Mouse (Mus musculus) B cell, adult 2 months (primary cell): ENCODE results near the gene Tmed4.

Experiments
- DNase-seq, 2 experiments: peaks; one replicate each; pipeline ENCODE4 v3.0.0; 2022

The Tmed4 gene

DNA sequence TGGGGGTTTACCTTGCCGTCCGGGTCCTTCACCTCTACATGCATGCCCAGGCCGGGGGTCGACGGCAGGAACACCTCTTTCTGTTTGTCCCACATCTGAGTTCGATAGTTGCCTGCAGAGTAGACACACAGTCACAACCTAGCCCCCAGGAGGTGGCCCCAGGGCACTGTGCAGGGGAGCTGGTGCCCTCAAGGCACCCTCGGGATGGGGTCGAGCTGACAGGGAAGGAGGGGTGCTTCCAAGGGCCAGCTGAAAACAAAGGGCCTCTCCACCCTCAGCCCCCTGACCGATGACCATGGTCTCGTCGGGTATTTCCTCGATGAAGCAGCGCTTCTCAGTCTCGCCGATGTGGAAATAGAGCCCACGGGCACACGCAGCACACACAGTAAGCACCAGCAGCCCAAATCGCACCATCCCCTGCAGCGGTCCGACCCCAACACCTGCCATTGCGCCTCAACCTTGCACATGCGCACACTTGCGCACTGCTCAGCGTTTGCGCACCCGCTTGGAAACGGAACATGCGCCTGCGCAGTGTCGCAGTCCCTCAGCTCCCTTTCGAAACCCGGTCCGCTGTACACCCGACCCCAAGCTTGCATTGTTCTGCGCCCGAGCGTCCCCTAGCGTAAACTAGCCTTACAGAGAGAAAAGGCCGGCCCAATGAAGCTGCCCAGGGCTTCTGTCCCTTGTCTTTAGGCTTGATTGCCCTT, at the start of gene Tmed4:
Gene Tmed4, minus strand, starts transcription at position 484 of the 707 bp plus-strand sequence.
- DNase-seq: peak; percentile 96

DNA sequence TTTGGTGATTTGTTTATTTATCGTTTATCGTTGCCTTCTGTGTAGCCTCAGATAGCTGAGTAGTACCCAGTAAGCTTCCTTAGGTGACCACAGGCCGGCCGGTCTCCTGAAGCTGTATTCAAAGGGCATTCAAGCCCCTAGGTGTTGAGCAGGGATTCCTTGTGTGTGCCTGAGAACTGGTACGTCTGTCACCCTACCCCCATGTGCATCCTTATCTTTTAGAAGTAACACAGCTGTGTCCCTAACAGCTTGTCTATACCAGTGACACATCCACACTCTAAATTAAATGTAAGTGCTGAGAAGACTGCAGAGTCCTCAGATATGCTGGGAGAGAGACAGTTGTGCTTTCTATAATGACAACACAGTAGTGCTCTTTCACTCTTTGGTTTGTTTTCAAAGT, 48.7 kb upstream of the Tmed4 start:
- no peak for DNase-seq

DNA sequence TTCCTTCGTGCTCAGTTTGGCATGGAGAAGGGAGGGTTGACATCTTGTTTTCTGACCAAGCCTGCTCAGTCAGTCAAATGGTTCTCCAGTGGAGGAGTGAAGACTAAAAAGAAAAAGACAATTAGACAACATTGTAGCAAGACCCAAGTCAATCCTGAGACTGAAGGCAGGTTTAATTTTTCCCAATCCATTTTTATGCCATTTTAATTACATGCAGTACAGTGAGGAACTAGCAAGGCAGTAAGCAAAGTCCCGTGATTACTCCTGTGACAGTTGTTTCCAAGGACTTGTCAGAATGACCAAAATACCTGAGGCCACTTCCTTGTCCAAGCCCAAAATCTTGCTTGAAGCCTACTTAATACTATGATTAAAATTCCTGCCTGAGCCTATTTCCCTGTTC, 47.4 kb upstream of the Tmed4 start:
- no peak for DNase-seq

DNA sequence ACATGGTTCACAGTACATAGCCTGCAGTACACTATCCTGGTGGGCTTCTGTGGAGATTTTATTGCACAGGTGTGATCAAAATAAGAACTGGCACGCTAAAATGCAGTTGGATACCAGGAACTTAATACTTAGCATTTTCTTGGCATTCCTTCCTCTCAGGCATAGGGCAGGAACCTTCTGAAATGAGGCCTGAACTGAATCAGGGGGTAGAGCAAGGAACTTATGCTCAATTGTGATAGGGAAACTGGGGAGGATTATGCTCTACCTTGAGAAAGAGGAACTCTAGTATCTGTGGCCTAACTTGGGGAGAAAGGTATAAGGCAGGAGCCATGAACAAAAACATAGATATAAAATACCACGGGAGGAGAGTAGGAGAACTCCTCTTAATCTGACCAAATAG, 44.7 kb upstream of the Tmed4 start:
- DNase-seq: no peak

DNA sequence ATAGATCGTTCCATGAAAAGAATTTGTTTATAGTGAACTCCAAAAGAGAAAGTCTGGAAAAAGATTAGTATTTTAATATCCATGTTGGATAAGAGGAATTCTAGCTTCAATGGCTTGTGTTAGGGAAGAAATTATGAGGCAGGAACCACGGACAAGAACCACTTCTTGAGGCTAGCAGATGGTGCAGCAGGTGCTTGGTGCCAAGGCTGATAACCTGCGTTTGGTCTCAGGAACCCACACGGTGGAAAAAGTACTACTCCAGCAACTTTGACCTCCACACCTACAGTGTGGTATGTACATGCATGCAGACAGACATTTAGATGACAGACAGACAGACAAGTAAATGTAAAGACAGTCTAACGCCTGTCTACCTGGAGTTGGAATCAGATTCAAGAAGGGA, 43.9 kb upstream of the Tmed4 start:
- no peak for DNase-seq

DNA sequence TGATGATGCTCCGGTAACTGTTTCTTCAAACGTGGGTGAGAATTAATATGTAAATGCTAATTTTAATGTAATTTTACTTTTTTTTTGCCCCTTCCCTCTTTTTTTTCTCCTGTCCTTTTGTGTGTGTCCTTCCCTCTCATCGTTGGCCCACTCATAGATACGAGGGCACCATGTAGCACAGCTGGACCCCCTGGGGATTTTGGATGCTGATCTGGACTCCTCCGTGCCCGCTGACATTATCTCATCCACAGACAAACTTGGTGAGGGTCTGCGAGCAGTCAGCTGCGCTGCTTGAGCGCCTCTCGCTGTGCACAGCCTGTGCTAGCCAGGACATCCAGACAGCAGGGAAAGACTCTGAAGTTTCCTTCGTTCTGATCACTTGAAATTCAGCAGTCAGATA, 42.2 kb upstream of the Tmed4 start:
- no peak for DNase-seq

DNA sequence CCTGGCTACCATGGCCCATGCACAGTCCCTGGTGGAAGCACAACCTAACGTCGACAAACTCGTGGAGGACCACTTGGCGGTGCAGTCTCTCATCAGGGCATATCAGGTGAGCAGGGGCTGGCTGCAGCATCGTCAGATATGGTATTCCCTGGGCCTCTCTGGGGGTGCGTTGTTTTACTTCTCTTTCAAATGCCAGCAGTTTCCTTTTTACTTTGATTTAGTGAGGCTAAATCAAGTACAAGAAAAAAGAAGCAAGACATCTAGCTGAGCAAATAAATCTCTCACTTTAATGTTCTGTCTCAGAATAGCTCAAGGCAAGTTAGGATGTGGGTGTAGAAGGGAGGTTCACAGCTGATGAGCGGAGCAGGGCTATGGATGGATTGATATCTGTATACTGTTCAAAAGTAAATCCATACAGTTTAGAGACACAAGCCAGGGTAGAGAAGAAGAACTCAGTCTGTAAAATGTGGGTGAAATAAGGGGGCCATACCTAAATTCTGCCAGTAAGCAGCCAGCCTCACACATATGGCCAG, 39.3 kb upstream of the Tmed4 start:
- no peak for DNase-seq

DNA sequence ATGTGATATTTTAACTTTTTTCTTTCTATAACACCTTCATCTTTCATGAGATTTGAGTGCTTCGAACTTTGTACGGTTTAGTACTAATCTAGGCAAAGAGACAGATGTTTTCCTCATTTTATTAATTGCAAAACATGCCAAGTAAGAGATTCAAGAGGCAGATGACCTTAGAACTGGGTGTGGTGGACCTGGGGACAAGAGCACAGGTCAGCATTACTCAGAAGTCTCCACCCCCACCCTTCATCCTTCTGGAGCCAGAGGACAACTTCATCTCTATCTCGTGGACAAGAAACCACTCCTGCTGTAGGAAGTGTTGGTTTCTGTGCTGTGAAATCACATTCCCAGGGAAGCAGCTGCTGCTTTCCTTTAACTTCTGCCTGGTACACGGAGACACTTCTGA, 33.5 kb upstream of the Tmed4 start:
- no peak for DNase-seq

DNA sequence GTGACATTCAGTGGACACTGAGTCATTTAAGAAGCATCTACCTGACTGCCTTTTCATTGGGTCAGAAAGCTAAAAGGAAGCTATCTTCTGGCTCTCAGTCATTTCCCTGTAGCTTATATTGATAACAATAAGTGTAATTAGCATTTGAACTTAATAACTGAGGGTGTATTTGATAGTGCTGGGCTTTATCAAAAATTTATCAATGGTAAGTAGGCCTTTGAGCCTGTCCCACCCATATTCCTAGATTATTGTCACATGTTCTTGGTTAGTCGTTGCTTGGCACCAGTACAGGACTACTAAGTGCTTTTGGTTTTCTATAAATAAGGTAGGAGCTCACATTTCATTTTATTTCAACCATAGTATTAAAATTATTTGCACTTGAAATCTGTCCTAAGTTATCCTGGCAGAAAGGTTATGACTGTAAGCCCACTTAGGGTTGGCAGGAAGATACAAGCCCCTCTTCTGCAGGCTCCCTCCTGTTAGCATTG, 31.3 kb upstream of the Tmed4 start:
- DNase-seq: no peak

DNA sequence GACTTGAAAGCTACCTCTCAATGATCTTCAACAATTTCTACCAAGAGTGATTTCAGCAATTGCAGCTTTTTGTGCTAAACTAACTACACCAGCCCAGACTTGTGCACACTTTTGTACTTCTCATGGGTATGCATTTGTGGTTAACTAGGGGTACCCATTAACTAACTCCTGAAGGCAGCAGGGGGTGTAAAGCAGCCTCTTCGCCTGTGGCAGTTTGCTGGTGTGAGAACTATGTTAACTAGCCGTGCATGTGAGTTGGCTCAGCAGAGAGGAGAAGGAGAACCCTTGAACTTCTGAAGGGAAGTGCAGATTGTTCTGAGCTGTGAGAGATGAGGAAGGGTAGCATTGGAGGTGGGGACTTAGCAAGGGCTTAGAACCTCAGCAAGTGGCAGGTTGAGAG, 28.1 kb upstream of the Tmed4 start:
- DNase-seq: no peak

DNA sequence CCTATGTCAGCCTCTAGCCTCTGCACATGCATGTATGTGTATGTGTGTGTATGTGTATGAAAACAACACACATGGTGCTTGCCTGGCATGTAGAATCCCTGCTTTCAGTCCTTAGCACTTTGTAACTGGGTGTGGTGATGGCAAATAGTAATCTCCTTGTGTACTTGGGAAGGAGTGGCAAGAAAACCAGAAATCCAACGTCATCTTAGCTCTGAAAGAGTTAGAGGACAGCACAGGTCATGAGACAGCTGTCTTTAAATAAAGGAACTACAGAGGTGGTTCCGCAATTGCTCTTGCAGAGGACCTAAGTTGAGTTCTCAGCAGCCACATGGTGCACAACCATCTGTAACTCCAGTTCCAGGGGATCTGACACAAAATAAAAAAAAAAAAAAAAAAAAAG, 24.8 kb upstream of the Tmed4 start:
- no peak for DNase-seq

DNA sequence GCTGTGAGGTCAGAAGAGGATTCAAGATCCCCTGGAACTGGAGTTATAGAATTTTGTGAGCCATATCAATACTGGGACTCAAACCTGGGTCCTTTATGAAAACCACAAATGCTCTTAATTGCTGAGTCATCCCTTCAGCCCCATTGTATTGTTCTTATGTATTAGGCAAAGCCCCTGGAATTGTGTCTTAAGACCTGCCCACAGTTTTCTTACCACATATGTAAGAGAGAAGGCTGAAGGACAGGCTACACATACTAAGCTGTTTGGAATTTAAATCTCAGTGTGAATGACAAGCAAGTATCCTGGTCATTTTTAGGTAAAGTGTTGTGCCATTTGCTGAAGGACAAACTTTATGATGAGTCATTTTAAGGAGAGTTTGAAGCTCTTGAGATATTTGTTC, 21.4 kb upstream of the Tmed4 start:
- DNase-seq: no peak

DNA sequence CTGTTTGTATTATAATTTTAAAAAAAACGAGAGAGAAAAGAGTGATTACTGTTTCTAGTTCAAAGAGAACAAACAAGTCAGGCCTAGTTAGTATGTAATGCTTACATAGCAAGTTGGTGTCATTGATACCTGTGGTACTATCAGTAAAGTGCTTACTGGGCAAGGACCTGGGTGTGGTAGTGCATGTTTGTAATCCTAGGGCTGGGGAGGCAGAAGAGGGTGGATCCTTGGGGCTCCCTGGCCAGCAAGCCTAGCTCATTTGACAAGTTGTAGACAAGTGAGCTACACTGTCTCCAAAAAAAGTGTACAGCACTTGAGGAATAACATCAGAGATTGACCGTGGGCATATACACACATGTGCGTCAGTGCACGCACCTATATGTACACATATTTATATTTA, 20.0 kb upstream of the Tmed4 start:
- no peak for DNase-seq

DNA sequence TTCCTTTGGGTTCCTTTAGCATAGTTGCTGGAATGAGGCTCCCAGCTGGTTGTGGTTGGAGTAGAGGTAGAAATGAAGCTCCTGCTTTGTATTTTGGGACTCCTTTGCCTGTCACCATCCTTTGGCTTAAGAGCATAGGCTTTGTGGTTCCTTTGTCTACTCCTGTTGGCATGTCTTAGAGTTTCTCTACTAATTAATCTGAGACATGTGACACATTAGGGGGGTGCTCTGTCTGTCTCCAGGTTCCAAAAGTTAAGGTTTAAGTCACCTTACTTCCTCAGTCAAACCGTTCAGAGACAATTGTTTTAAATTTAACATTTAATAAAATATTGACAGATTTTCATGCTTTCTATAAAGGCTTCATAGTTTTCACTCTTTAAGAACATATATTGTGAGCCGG, 18.9 kb upstream of the Tmed4 start:
- no peak for DNase-seq

DNA sequence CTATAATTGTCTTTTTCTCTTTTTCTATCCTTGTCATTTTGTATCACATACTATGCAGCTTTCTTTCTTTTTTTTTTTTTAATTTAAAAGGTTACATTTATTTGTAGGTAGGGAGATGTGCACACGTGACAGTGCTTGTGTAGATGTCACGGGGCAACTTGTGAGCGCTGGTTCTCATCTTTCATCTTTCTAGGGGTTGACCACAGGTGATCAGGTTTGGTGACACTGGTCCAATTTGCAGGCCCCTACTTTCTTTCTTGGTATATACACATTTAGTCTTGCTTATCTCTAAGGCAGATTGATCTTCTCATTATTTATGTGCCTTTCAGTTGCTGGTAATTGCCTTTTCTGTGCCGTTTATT, 18.3 kb upstream of the Tmed4 start:
- DNase-seq: no peak

DNA sequence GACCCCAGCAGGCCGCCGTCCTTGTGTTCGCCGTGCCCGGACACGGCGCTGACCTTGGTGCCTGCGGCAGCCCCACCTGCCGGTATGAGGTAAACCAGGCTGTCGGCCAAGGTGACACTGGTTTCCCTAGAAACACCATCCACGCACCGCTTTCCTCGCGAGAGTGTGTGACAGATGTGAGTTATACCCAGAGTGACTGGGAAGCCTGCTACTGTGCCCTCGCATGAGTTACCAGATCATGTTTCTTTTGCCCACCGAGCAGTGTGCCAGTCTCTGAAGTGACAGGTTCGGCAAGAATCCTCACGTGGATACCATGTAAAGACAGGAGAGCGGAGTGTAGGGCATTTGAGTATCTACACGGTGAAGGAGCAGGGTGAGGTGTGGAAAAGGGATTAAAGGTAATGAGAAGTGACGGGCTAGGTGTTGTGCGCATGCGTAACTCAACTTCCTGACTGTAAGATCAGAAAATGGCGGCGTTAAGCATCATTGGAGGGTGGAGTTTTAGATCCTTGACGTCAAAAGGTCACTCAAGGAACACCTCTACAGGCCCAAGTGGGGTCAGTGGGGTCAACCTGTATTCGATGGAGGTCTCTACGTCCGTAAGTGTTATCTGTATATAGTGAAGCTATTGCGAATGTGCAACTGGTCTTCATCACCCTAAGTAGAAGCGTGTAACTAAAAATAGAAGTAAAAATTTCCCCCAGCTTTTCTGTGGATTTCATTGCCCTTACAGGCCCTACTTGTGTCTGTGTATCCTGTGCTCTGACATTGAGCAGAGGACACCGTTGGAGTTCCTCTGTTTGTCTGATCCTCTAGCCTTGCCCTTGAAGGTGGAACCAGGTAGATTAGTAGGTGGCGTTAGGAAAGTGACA, 17.7 kb upstream of the Tmed4 start:
- DNase-seq: peak in 1 of 2 experiments; percentile 79

DNA sequence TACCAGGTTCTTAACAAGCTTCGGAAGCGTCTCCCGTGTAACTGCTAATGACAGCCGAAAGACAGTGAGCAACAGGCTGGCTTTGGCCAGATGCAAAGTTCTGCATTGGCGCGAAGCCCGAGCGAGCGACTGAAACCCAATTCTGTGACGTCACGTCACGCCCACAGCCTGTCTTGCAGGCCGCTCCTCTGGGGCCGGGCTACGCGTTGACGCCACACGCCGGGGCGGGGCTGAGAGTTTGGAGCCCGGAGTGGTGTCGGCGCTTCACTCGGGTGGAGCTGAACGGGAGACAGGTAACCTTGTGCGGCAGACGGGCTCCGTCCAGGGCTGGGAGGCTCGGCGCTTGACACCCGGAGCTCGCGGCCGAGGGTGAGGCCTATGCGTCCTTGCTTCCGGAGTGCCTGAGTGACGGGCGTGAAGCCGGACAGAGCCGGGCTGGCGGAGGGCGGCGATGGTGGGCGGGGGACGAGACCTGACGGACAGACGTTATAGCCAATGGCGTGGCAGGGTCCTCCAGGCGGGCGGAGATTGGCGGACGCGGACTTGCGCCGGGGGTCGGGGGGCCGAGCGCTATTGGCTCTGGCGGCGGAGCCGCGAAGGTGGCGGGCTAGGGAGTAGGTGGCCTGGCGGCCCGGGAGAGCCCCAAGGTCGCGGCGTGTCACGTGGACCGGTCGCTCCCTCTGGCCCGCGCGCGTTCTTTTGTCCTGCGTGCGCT, 16.9 kb upstream of the Tmed4 start, which contains the start of gene Ogdh:
Gene Ogdh, plus strand, starts transcription at position 233 of the 715 bp plus-strand sequence.
- peak; percentile 100 for DNase-seq

DNA sequence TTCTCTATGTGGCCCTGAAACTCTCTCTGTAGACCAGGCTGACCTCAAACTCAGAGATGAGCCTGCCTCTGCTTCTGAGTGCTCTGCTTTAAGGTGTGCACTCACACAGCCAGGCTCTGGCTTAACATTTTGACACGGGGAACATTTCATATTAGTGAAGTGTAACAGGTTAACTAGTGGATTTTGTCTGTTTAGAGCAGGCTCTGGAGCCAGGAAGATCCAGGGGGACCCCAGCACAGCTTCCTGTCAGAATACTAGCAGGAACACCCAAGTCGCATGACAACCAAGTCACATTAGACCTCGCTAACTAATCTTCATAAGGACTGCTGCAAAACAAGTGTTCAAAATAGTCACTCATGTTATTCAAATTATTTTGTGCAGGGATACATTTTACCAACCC, 16.2 kb upstream of the Tmed4 start:
- DNase-seq: no peak

DNA sequence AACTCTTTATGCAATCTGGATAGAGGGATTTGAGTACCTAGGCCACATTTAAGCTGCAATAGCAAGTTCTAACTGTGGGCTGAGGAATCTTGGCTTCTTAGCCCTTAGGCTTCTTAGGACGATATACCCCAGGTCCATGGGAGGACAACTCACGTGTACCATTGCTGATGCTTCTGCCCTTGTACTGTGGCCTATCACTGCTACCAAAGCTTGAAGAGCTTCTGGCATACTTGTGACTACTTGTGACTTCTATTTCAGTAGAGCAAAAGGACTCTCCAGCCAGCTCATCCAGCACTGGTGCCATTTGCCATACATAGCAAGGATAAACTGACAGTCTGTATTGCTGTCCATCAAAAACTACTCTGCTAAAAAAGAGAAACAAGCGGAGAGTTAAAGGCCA, 15.5 kb upstream of the Tmed4 start:
- DNase-seq: no peak

DNA sequence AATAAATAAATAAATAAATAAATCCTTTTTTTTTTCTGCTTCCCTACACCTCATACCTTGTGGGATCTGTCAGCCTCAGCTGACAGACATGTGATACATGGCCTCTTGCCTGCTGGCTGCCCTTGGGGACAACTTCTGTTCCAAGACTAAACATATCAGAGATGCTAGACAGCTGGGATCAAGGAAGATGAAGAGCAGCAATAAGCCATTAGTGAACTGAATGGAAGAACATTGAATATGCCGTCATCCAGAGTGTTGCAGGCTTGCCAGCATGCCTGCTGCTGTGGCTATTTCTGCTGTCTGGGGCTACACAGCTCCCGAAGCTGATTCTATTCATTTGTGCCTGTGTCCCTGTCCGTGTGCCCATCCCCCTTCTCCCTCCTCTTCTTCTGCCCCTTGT, 8.3 kb upstream of the Tmed4 start:
- DNase-seq: no peak

DNA sequence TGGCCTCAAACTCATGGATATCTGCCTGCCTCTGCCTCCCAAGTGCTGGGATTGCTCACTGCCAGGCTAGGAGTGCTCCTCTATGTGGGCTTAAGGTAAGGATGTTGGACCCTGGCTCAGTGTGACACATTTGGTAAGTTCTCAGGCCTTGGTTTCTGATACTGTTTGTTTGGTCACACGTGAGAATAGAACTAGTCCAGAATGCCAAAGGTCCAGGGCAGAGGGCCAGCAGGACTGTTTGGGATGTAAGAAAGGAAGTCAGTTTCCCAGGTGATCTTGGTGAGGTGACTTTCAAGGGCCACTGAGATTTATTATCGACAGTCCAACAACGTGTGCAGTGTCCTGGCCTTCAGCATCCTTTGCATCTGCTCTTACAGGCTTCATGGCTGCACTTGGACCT, 1.8 kb upstream of the Tmed4 start:
- no peak for DNase-seq

DNA sequence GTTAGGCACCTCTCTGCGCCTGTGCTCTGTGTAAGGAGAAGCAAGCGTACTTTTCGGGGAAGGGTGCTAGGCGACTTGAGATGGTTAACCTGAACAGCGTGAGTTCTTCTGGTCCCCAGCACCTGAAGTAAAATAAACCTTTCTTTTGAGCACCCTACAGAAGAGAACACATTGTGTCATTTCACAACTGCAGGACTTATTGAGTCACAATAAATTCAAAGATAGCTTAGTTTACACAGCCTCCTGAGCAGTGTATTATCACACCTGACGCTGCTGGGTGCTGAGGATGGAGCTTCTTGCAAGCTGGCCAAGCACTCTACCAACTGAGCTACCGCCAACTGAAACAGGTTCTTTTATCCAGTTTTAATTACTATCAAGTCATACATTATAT, 419 bp upstream of the Tmed4 start:
- DNase-seq: no peak

DNA sequence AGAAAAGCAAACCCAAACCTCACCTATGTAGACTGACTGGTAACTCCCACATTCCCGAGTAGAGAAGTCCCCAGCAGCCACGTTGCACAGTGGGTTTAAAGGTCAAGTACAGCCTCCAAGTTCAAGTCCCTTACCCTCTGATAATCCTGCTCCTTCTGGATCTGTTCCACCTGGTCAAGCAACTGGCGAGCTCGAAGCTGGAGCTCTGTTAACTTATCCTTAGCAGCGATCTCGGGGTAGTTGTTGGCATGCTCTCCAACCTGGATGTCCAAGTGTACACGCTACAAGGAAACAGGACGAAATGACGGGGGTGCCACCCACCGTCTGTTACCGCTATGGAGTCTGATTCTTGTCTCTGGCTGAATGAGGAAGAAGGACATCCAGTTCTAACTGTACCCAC, 1.1 kb downstream of the Tmed4 start:
- DNase-seq: no peak
